Mouse (Mus musculus): ENCODE results near the gene Fam168b.

DNA sequence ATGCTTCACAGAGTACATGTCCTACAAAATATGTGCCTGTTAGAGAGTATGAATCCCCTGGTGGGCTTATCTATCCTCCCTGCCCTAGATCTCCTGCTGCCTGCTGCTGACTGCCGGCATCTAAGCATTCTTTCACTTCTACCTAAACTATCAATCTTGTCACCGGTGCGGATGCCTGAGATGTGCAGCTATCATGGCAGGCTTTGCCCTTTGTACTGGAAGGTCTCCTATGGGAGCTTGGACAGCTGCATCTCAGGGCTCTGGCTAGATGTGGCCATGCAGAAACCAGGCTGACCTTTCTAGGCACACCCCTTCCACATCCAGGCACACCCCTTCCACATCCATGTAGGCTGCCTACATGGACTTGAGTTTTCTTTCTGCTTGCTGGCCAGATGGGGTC, 49.6 kb upstream of the Fam168b start:
- no peak for TF ChIP-seq CTCF (IDR thresholded peaks at IDR 0.05; ENCODE audit: control insufficient read depth, insufficient read depth, insufficient read length)
- TF ChIP-seq MAX (IDR thresholded peaks at IDR 0.05): no peak
- no peak for TF ChIP-seq USF1 (IDR thresholded peaks at IDR 0.05; ENCODE audit: low read depth)
- no peak for TF ChIP-seq MYOD1 (IDR thresholded peaks at IDR 0.05; ENCODE audit: control insufficient read depth, insufficient read length, low read depth)
- no peak for TF ChIP-seq MYOG (IDR thresholded peaks at IDR 0.05; ENCODE audit: control insufficient read depth, extremely low read depth, insufficient read length)
- no peak for TF ChIP-seq CEBPB (IDR thresholded peaks at IDR 0.05; ENCODE audit: low read depth)

All from C2C12 (cell line).